Mouse (Mus musculus) kidney, adult 2 months (tissue): Measurements from ENCODE around the gene Cltb. TPM values are rescaled to one million over a fixed set of nuclear protein-coding genes. Genes with fewer than 3 reads are reported as not detected.

ENCODE experiments used
- DNase-seq: peaks from one replicate; pipeline ENCODE4 v3.0.0; 2021
- H3K27ac ChIP-seq: fragments of 200-500 bp; 2 replicates; pipeline ENCODE4 v1.5.1; 2012; ENCODE audit warnings: low read depth, low read length, control low read depth, inconsistent platforms; ENCODE audit not compliant: insufficient read depth
- H3K27me3 ChIP-seq: fragments of 200-500 bp; replicated peaks from 2 replicates; pipeline ENCODE4 v1.6.1; 2012; ENCODE audit warnings: mild to moderate bottlenecking, moderate library complexity, low read length, inconsistent platforms; ENCODE audit not compliant: control insufficient read depth, insufficient read depth
- H3K36me3 ChIP-seq: fragments of 200-500 bp; 2 replicates; pipeline ENCODE4 v1.6.1; 2012; ENCODE audit warnings: mild to moderate bottlenecking, moderate library complexity, low read length, inconsistent platforms; ENCODE audit not compliant: control insufficient read depth, insufficient read depth
- H3K4me1 ChIP-seq: fragments of 200-500 bp; 2 replicates; pipeline ENCODE4 v1.6.1; 2011; ENCODE audit warnings: low read length; ENCODE audit not compliant: control insufficient read depth, insufficient read depth
- H3K4me3 ChIP-seq: fragments of 200-500 bp; 2 replicates; pipeline ENCODE4 v1.5.1; 2011; ENCODE audit warnings: mild to moderate bottlenecking, low read depth, low read length, control low read depth; ENCODE audit not compliant: insufficient read depth
- CTCF ChIP-seq: fragments of 200-500 bp; conservative IDR thresholded peaks from 2 replicates; pipeline ENCODE4 v1.5.1; 2011; ENCODE audit warnings: low read depth, mild to moderate bottlenecking, control low read depth, low read length, moderate library complexity, mixed read lengths; ENCODE audit not compliant: insufficient read depth, insufficient read length
- POLR2A ChIP-seq: fragments of 200-500 bp; IDR thresholded peaks from one replicate; pipeline ENCODE4 v1.6.1; 2011; ENCODE audit warnings: low read depth, low read length, control low read depth
- WGBS: fragments of 180-500 bp; shearing (Covaris S2); methylation state at CpG from one replicate; pipeline ENCODE4 v1.1.7; 2018; 5-methylcytosine and 5-hydroxymethylcytosine counted together
- polyA plus RNA-seq: library from polyadenylated mRNA; depleted of rRNA; stranded (reverse); fragments of >200 nt; gene quantifications from 2 replicates; pipeline ENCODE4 v1.2.3, GENCODE M21; 2012

The Cltb gene
- polyA plus RNA-seq, 1 experiment, result 119 TPM

GRCm38 (mm10) chr13:54582860-54583259 is 28.3 kb downstream of the Cltb start:
- 58% methylated on average over 5 of the region's 5 CpGs for WGBS
- no peak for TF ChIP-seq POLR2A
- TF ChIP-seq CTCF, result no peak
- Histone ChIP-seq H3K27me3 (no peaks in the 10 kb centered on the region), H3K4me1 (peaks cover 7% of the 10 kb centered on the region; the same call in 1 of the 2 replicates), H3K36me3 (no peaks in the 10 kb centered on the region), H3K4me3 (no peak overlapping the region), H3K27ac (no peak overlapping the region; the same call in 1 of the 2 replicates)
- DNase-seq, result peak; percentile 81

GRCm38 (mm10) chr13:54582126-54582525 is 29.0 kb downstream of the Cltb start:
- 62% methylated on average over 10 of the region's 10 CpGs for WGBS
- Histone ChIP-seq H3K4me1 (peaks cover 7% of the 10 kb centered on the region; the same call in 1 of the 2 replicates), H3K4me3 (no peak overlapping the region), H3K27me3 (no peaks in the 10 kb centered on the region), H3K27ac (no peak overlapping the region), H3K36me3 (no peaks in the 10 kb centered on the region)
- TF ChIP-seq CTCF, result no peak
- TF ChIP-seq POLR2A, result no peak
- no peak for DNase-seq

- Histone ChIP-seq H3K27me3 (no peaks in the 10 kb centered on the region), H3K36me3 (no peaks in the 10 kb centered on the region)
- DNase-seq, result peak; percentile 51
Observed at GRCm38 (mm10) chr13:54581385-54581784, 29.8 kb downstream of the Cltb start.

DNA sequence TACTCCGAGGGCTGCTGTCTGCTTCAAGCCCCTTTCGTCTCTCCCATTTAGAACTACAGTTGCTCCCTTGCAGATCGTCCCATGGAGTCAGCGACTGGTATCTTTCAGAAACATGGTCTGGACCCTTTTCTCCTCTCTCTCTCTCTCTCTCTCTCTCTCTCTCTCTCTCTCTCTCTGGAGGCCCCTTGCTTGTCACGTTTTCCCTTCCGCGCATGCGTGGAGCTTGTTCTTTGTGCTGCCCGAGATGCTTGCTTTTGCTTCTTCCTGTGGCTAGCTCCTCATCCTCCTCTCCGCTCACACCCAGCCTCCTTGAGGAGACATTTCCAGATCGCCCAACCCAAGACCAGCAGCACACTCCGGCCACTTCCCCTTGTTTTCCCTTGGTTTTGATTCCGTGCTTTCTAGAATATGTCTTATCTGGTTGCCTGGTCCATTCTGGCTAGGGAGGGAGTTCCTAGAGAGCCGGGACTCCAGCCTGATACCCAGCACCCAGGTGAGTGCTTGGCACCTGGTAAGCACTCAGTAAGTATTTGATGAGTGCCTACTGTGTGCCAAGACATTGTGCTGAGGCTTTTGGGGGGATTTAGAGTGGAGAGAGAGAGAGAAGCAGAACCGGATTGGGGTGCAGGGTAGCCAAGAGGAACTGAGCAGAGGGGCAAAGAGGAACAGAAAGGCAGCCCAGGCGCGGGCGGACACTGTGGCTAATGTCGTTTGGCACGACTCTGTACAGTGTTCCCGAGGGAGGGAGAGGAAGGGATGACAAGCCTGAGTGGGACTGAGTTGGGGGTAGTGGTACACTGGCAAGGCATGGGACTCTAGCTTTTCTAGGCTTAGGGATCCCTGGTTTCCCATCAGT is 33.3 kb downstream of the Cltb start:
- no peak for DNase-seq
- WGBS, result 86% methylated on average over 21 of the region's 21 CpGs
- H3K27ac ChIP-seq, result no peak overlapping the region
- no peaks in the 10 kb centered on the region for H3K27me3 ChIP-seq
- TF ChIP-seq POLR2A, result no peak
- no peak for TF ChIP-seq CTCF
- H3K4me3 ChIP-seq, result no peak overlapping the region
- no peaks in the 10 kb centered on the region for H3K36me3 ChIP-seq
- peaks cover 16% of the 10 kb centered on the region; the same call in 1 of the 2 replicates for H3K4me1 ChIP-seq

More at GRCm38 (mm10) chr13:54581385-54581784, 29.8 kb downstream of the Cltb start:
- Histone ChIP-seq H3K4me1 (peaks cover 7% of the 10 kb centered on the region; the same call in 1 of the 2 replicates), H3K27ac (0 out of 2 replicates have a peak overlapping the region, but pooled peaks have one; percentile 1), H3K4me3 (no peak overlapping the region)
- WGBS, result 29% methylated on average over 2 of the region's 2 CpGs
- TF ChIP-seq POLR2A (no peak), CTCF (no peak)

- Histone ChIP-seq H3K4me3 (peak overlapping the region; percentile 80), H3K27ac (peak overlapping the region; percentile 81), H3K27me3 (no peaks in the 10 kb centered on the region), H3K36me3 (no peaks in the 10 kb centered on the region), H3K4me1 (peaks cover 10% of the 10 kb centered on the region; the same call in 1 of the 2 replicates)
- no peak for DNase-seq
- 5% methylated on average over 19 of the region's 19 CpGs for WGBS
- TF ChIP-seq CTCF, result no peak
- TF ChIP-seq POLR2A, result no peak
Observed at GRCm38 (mm10) chr13:54575489-54575888, 35.7 kb downstream of the Cltb start.

- Histone ChIP-seq H3K36me3 (no peaks in the 10 kb centered on the region), H3K4me1 (peaks cover 10% of the 10 kb centered on the region; the same call in 1 of the 2 replicates), H3K4me3 (peak within 1 kb of the TSS; percentile 80), H3K27ac (peak within 1 kb of the TSS; percentile 81), H3K27me3 (no peaks in the 10 kb centered on the region)
- WGBS, result under 1% methylated on average over 55 of the region's 55 CpGs
- TF ChIP-seq CTCF, result 0 out of 2 replicates have a peak, but pooled peaks have one; percentile 21
- peak; percentile 25 for TF ChIP-seq POLR2A
- DNase-seq, result peak; percentile 85
Observed at GRCm38 (mm10) chr13:54574854-54575481, 36.2 kb downstream of the Cltb start, which contains the start of gene Arl10. Gene Arl10 (plus strand): TSS chr13:54575015.

- WGBS, result 87% methylated on average over 4 of the region's 4 CpGs
- H3K27ac ChIP-seq, result no peak overlapping the region
- H3K36me3 ChIP-seq, result no peaks in the 10 kb centered on the region
- H3K27me3 ChIP-seq, result no peaks in the 10 kb centered on the region
- no peak overlapping the region for H3K4me3 ChIP-seq
- peaks cover 16% of the 10 kb centered on the region for H3K4me1 ChIP-seq
- no peak for DNase-seq
- TF ChIP-seq CTCF, result no peak
- TF ChIP-seq POLR2A, result no peak
Observed at GRCm38 (mm10) chr13:54572621-54573020, 38.5 kb downstream of the Cltb start.
